Mouse (Mus musculus) liver, adult 2 months (tissue): ENCODE data around the gene Fut11.

Experiments
- CTCF ChIP-seq: fragments of 200-500 bp; IDR thresholded peaks from 2 replicates; pipeline ENCODE4 v1.5.1; 2011; ENCODE audit warnings: low read depth, low read length, control low read depth
- POLR2A ChIP-seq: fragments of 200-500 bp; IDR thresholded peaks from 2 replicates; pipeline ENCODE4 v1.6.1; 2011; ENCODE audit warnings: low read length, control low read depth; ENCODE audit not compliant: insufficient read depth; ENCODE audit errors: extremely low read depth

- TF ChIP-seq CTCF (no peak), POLR2A (no peak)
These were observed 43.0 kb upstream of the Fut11 start for GRCm38 (mm10) chr14:20651722-20652256.
